Mouse (Mus musculus) Patski (cell line): ENCODE measurements around the gene 1700029P11Rik. TPM values are rescaled to one million over a fixed set of nuclear protein-coding genes. Genes with fewer than 3 reads are reported as not detected.

Source experiments
- ATAC-seq: fragments of 100-300 bp; one replicate; pipeline ENCODE4 v1.8.0; 2021
- CTCF ChIA-PET: fragments of 350-600 bp; sonication (Branson Sonifier 250); formaldehyde crosslinking; loops from one replicate; lab custom pipeline; 2022; ENCODE audit warnings: inconsistent platforms; lab: Charles Lee
- POLR2A ChIA-PET: fragments of 350-600 bp; sonication (Branson Sonifier 250); formaldehyde crosslinking; loops from one replicate; lab custom pipeline; 2022; ENCODE audit warnings: antibody characterized with exemption, inconsistent platforms; lab: Charles Lee
- DNase-seq: peaks from one replicate; pipeline ENCODE4 v3.0.0-alpha.2; 2011; ENCODE audit warnings: low read depth, low spot score
- H3K27me3 ChIP-seq: fragments of 371-371 bp; one replicate; pipeline ENCODE4 v1.5.1; 2021
- CTCF ChIP-seq: fragments of 100-300 bp; IDR thresholded peaks from one replicate; pipeline ENCODE4 v1.5.1; 2021
- in situ Hi-C: fragments of 300-500 bp; cut with MboI; formaldehyde crosslinking; loops from 3 replicates; pipeline ENCODE4 v1.11.1; 2018; ENCODE audit warnings: low pct_unique_long_range_greater_than_20kb, mixed read lengths
- polyA plus RNA-seq: library from polyadenylated mRNA; unstranded; gene quantifications from one replicate; pipeline ENCODE4 v1.2.3, GENCODE M21; 2021

Gene 1700029P11Rik
- polyA plus RNA-seq, 1 experiment from 2014 or later, result not detected

GRCm38 (mm10) chr15:82022535-82023088 is 42.3 kb downstream of the 1700029P11Rik start:
- H3K27me3 ChIP-seq, result no peaks in the 10 kb centered on the region
- TF ChIP-seq CTCF, result no peak
- POLR2A ChIA-PET, result no interaction called here
- CTCF ChIA-PET, result interaction anchor here (1.2 kb wide), 1 partner anchor 14 kb away, joined by 3 read pairs; no protein-coding TSS in a partner anchor
- DNase-seq (no peak), ATAC-seq (no peak)
- in situ Hi-C loops, result no loop called here

DNA sequence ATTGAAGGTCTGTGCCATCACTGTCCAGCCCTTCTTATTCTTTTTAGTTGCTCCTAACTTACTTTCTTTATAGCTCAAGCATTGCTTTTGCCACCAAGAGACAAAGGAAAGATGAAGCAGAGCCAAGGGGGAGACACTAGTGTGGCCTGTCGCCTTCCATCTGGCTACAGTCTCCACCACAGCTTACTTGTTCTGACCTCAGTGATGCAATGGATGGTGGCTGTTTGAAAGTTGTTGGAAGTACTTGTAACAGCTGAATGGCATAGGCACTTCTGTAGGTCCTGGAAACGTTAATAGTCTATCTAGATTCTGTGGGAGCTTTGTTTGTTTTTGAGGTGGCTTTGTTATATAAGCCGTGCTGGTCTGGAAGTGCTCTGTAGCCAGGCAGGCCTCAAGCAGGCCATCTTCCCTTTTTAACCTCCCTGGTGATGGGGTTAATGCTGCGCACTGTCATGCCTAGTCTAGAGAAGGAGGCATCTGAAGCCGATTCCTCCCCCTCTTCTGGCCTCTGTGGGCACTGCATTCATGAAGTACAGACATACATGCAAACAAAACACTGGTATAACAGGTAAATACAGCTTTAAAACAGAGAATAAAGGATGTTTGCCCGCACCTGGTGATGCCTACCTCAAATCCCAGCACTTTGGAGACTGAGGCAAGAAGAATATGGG is 43.8 kb downstream of the 1700029P11Rik start:
- DNase-seq (no peak), ATAC-seq (no peak)
- TF ChIP-seq CTCF, result no peak
- POLR2A ChIA-PET, result no interaction called here
- H3K27me3 ChIP-seq, result no peaks in the 10 kb centered on the region
- CTCF ChIA-PET, result interaction anchor here (0.8 to 1.8 kb wide), 2 partner anchors 11 to 21 kb away, joined by 5 read pairs; no protein-coding TSS in a partner anchor
- in situ Hi-C loops, result no loop called here

GRCm38 (mm10) chr15:82027276-82027675 is 46.9 kb downstream of the 1700029P11Rik start:
- no peak for TF ChIP-seq CTCF
- DNase-seq (no peak), ATAC-seq (no peak)
- H3K27me3 ChIP-seq, result no peaks in the 10 kb centered on the region
- ChIA-PET POLR2A (no interaction called here), CTCF (interaction anchor here (1.2 to 1.4 kb wide), 2 partner anchors 8 to 10 kb away, joined by 3 read pairs; no protein-coding TSS in a partner anchor)
- in situ Hi-C loops, result no loop called here

GRCm38 (mm10) chr15:82027726-82028125 is 47.4 kb downstream of the 1700029P11Rik start:
- in situ Hi-C loops, result no loop called here
- TF ChIP-seq CTCF, result no peak
- CTCF ChIA-PET, result interaction anchor here (1.4 kb wide), 1 partner anchor 8 kb away, joined by 3 read pairs; no protein-coding TSS in a partner anchor

More at GRCm38 (mm10) chr15:82027726-82028125, 47.4 kb downstream of the 1700029P11Rik start:
- POLR2A ChIA-PET, result no interaction called here
- no peaks in the 10 kb centered on the region for H3K27me3 ChIP-seq
- DNase-seq (no peak), ATAC-seq (no peak)

Other genes starting within 250 kb of the 1700029P11Rik start
- gene Zc3h7b, start 235.5 kb upstream of the 1700029P11Rik start, polyA plus RNA-seq, result 90.0 TPM
- gene Rangap1, start 235.0 kb upstream of the 1700029P11Rik start, polyA plus RNA-seq, result 120 TPM
- gene Tef, start 178.1 kb upstream of the 1700029P11Rik start, polyA plus RNA-seq, result 61.5 TPM
- gene Tob2, start 121.7 kb upstream of the 1700029P11Rik start, polyA plus RNA-seq, result 27.3 TPM
- 68.2 TPM for gene Phf5a, start 108.6 kb upstream of the 1700029P11Rik start, polyA plus RNA-seq
- gene Aco2, start 108.2 kb upstream of the 1700029P11Rik start, polyA plus RNA-seq, result 559 TPM
- 154 TPM for gene Polr3h, start 54.3 kb upstream of the 1700029P11Rik start, polyA plus RNA-seq
- gene Csdc2, start 43.8 kb upstream of the 1700029P11Rik start, polyA plus RNA-seq, result 24.9 TPM
- 97.0 TPM for gene Pmm1, start 19.6 kb upstream of the 1700029P11Rik start, polyA plus RNA-seq
- gene Xrcc6, start 7.3 kb downstream of the 1700029P11Rik start, polyA plus RNA-seq, result 48.0 TPM
- 57.0 TPM for gene Desi1, start 53.3 kb downstream of the 1700029P11Rik start, polyA plus RNA-seq
- gene Snu13, start 67.1 kb downstream of the 1700029P11Rik start, polyA plus RNA-seq, result 120 TPM
- gene 4930407I10Rik, start 78.6 kb downstream of the 1700029P11Rik start, polyA plus RNA-seq, result not detected
- gene Mei1, start 89.5 kb downstream of the 1700029P11Rik start, polyA plus RNA-seq, result not detected
- 18.0 TPM for gene Ccdc134, start 147.4 kb downstream of the 1700029P11Rik start, polyA plus RNA-seq
- gene Srebf2, start 166.6 kb downstream of the 1700029P11Rik start, polyA plus RNA-seq, result 84.6 TPM
- 0.09 TPM for gene Shisa8, start 232.3 kb downstream of the 1700029P11Rik start, polyA plus RNA-seq
- 0.03 TPM for gene Tnfrsf13c, start 243.8 kb downstream of the 1700029P11Rik start, polyA plus RNA-seq